Mouse (Mus musculus) CD4-positive helper T cell, adult 2 months (primary cell): ENCODE measurements around the gene Aifm1.

Experiments used
- DNase-seq: peaks from one replicate; pipeline ENCODE4 v3.0.0-alpha.2; 2012; ENCODE audit warnings: low read depth, missing footprints, low spot score

Gene Aifm1

DNA sequence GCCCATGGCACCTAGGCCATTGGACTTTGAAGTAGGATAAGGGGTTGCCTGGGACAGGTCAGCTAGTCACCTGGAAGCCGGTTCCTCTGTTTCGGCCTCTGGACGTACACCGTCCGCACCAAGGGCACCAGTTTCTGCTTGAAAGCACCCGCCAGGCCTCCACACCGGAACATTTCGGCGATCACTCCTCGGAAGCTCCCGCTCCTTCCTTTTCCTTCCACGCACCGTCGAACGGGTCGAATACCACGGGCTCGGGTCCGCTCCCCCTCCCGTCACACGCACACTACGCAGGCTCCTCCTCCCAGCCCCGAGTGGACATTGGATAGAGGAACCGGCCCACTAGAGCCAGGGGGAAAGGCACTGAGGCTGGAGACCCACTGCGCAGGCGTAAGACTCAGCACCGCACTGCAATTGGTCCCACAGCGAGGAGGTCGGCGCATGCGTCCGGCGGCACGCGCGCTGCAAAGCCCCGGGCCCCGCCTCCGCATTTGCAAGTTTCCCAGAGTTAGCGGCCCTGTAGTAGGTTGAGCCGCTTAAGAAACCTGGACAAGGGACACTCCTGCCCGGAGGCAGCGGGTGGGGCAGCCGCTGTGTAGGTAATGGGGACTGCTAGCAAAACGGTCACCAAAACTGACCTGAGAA is at the start of gene Aifm1:
Gene Aifm1 (minus strand): TSS at position 398 of the 642 bp plus-strand sequence.
- DNase-seq: peak; percentile 93

DNA sequence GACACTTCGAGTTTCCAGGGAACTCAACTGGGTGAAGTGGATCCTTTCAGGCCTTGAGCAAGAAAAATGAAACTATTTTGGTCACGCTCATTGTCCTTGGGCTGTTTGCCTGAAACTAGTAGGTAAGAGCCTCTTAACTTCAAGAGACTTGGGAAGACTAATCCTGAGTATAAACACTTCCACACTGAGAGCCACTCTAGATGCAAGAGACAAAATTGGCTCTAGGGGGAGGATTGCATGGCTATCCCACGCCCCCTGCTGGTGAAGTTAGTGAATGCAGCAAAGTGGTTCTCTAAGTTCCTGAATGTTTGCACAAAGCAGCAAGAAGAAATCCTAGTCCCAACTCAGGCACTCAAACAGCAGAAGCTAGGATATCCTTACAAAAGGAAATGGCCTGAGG is 18.8 kb upstream of the Aifm1 start:
- DNase-seq: peak; percentile 52

DNA sequence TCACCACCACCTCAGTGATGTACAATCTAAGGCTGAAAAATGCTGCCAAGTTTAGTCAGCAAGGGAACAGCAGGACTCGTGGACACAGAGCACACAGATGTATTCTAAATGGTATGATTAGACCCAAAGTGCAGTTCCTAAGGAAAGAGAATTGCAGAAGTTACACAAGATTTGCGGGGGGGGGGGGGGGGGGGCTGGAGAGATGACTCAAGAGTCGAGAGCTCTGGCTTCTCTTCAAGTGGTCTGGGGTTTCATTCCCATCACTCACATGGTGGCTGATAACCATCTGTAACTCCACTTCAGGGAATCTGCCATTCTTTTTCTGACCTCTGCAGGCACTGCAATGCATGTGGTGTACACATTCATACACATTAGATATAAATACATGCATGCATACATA is 13.1 kb upstream of the Aifm1 start:
- DNase-seq: no peak

DNA sequence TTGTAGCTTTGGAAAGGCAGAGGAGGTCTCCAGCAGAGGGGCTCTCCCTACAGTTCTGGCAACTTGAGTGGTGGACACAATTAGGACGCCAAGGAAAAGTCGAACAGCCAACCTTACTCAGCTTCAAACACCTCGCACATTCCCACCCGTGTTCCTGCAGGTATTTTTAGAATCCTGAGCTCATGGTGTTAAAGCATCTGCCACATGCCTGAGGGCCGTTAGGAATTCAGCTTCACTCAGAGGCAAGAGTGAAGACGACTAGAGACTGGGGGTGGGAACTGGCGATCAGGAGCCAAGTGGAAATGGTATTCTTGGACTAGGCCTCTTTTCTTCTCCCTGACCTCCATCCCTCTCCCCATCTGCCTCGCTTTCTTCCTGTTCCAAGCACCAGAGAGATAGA is 12.5 kb upstream of the Aifm1 start:
- DNase-seq: no peak

DNA sequence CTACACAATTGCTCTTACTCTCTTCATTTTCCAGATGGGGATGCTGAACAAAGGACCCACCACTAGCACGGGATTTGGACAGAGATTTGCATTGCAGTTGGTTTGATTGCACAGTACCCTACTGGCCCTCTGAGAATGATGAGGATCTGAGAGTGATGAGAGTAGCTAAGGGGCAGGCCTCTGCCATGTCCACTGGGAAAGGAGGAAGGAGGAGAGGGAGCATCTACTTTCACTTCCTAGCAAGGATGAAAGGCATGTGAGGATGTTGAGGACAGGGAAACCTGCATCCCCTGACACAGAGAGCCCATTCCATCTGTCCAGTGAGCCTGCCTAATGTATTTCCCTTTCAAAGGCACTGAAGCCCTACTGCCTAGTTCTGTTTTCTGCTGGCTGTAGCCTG is 12.0 kb upstream of the Aifm1 start:
- no peak for DNase-seq

DNA sequence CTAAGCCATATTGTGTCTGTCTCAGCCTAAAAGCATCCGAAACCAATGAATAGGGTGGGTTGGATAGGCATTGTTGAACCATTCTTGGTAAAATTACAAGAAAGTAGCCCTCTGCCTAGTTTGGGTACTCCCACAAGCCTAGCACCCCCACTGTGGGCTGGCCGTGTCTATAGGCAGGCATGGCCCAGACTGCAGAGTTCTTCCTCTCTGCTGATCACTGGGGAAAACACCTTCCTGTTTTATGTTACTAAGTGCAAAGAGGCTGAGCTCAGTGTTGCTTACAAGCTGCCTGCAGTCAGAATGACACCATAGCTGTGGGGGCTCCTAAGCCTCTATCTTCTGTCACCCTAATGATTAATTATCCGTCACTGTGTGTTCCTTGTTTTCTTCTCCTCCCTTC is 10.1 kb upstream of the Aifm1 start:
- no peak for DNase-seq

DNA sequence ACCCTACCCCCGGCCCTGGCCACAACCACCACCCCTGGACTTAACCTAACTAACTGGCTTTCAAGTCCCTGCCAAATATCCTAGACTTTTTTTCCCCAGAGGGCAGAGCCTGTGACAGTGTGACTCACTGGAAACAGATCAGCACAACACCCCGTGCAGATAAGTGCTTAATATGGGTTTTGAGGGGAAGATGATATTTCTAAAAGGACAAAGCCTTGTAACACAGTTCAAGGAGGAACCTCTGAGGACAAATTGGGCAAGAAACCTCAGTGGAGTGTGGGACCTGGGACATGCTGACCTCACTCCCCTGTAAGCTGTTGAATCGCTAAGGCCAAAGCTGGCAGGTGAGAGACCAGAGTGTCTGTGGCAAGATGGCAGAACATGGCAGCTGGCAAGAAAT is 8.3 kb upstream of the Aifm1 start:
- DNase-seq: no peak

DNA sequence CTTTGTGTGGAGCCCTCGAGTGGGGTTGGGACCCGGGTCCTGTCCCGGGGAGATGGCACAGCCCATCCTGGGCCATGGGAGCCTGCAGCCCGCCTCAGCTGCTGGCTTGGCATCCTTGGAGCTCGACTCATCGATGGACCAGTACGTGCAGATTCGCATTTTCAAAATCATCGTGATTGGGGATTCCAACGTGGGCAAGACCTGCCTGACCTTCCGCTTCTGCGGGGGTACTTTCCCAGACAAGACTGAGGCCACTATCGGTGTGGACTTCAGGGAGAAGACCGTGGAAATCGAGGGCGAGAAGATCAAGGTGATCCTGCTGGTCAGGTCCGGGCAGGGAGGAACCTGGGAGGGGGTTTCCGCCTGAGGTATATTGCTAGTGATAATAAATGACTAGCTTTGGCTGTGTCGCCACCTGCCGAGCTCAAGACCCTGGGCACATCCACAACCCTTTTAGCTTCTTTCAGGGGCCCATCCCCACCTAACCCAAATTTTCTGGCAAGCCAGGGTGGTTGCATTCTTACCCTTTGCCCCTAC is 6.3 kb upstream of the Aifm1 start:
- DNase-seq: peak; percentile 7

DNA sequence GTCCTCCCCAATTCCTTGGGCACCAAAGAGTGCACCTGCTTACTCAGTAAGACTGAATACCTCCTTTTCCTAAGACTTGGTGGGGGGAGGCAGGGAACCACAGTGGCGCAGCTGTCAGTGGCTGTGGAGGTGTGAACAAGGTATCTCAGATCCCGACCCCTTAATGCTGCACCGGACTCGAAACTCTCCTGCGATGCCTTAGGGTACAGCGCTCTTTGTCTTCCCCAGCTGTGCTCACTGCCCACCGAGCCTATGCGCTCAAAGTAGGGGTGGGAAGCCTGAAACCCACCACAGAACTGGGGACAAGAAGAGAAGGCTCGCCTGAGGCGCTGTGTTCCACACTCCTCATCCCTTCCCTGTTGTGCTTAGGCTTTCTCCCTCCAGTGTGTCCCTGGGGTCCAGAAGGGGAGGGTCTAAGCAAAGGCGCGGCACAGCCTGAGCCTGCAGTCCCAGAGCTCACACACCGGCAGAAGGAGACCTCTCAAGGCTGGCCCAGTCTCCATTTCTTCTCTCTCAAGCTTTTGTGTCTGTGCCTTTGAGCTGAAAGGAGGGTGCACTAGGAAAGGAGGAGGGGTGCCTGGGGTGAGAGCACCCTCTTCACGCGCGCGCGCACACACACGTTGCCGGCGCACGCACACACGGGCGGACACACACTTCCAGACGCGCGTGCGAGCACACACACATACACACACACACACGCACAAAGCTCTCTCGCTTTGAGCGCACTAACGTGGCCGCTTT is 5.6 kb upstream of the Aifm1 start, which contains the start of gene Rab33a:
Gene Rab33a (plus strand): TSS at position 478 of the 741 bp plus-strand sequence.
- peak; percentile 33 for DNase-seq

DNA sequence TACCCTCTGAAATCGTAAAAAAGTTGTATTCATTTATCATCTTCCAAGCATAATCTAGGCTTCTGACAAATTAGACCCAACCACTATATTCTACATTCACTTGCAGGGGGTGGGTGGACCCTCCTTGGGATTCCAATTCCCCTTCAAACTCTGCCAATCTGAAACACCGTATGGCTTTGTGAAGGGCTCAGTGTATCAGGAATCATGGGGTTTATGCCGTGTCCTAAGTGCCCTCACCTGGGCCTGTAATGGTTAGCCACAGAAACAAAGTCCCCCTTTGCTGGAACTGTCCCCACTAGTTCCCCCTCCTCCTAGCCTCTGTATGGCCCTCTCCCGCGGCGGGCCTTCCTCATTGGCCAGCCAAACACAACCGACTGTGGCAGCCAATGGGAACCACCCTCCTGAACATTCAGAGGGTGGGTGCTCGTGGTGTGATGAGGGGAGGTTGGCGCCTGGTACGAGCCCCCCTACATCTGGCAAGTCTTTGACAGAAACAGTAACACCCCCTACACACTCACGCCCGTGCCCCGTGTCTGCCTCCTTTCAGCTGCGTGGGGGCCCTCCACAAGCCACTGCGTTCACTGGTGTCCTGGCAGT is 4.9 kb upstream of the Aifm1 start:
- no peak for DNase-seq

DNA sequence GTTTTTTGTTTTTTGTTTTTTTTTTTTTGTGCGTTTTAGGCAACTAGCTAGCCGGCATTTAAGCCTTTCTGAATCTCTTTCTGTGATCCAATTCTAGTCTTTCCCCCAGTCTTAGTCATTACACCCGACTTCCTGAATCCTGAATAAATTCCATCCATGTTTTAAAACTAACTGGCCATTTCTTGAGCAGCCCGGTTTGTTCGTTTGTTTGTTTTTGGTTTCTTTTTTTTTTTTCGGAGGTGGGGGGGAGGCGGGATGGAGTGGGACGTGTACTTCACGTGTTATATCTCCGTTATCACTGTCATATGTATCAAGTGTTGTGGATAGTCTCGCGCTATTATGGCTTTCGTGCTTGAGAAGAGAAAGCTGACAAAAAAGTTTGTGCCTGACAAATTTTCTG is 461 bp upstream of the Aifm1 start:
- peak; percentile 58 for DNase-seq

DNA sequence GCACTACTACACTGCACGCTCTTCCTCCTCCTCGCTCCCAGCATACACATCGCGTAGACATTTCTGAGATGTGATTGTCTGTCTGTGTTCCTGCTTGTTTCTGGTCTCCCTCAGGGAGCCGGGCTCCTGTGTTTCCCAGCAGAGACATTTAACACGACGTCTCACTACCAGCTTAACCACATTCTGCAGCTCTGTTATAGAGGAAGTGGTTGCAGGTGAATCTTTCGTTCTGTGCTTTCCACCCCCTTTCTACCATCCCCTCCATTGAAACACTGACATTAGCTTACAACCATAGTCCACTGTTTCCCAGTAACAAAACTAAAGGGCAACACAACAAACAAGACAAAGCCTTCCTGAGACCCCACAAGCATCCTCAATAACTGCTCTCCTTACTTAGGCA is 19.6 kb downstream of the Aifm1 start:
- no peak for DNase-seq

DNA sequence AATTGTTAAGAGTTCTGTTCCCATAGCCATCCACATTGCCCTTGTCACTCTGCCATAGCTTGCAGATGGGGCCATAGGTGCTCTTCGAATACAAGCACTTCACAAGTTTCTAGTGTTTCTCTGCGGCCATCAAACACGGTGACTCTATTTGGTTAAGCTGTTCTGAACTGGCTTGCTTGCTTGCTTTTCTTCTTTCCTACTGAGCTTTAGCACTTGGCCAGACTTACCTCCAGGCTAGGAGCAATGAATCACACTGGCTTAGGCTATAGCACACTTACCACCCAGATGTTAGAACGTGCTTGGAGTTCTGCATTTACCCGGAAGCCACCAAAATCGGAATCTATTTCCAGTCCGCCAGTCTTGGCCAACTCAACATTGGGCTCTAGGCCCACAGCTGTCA is 31.7 kb downstream of the Aifm1 start:
- DNase-seq: no peak

DNA sequence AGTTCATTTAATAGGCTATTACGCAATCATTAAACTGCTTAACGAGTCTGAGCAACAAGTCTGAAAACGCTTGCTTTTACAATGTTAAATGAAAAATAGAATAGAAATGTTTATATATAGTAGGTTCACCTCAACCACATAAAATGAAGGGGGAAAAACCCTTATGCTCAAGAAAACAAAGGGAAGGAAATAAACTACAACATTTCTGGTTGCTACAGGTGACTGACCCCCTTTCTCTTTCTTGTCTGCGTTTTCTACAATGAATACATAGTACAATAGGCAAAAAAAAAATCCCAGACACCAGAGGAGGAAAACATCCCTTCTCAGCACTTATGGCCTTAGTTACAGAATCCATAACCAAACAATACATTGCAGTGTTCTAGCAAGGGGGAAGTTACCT is 32.3 kb downstream of the Aifm1 start:
- DNase-seq: peak; percentile 16

DNA sequence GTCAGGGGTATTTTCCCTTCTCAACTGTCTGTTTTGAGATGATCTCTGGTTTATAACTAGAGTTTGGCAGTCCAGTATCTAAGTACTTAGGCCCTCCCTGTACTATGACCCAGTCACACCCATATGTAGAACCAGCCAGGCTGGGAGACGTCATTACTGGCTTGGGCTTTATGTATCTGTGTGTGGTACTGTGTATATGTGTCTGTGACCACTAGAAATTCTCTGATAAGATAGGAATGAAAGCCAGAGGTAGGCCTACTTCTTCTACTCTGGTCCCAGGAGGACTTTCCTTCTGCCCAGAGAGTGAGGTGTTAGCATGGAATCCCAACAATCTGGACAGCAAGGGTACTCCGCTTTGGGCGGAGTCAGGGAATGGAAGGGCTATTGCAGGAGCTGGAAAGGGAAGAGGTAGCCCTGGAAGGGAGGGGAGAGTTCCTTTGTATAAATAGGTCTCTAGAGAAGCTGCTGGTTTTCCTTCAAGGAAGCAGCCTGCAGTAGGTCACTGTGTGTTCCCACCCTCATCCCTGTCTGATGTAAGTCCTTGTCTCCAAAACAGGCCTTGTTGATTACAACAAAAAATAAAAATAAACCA is 45.9 kb downstream of the Aifm1 start:
- no peak for DNase-seq

DNA sequence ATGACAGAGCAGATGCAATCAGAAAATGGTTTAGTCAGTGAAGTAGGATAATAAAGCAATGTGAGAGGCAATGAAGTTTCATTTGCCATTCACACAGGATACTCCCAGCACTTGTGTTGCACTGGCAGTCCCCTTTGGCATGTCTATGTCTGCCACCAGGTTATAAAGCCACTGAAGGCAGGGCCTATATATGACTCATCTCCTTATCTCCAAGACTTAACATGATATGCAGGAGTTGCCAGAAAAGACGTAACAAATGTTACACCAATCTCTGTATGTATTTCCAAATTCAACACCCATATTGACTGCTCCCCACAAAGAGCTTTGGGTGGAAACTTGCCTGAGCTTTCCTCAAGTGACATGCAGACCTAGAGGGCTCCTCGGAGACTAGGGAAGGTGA is 47.2 kb downstream of the Aifm1 start:
- DNase-seq: no peak

DNA sequence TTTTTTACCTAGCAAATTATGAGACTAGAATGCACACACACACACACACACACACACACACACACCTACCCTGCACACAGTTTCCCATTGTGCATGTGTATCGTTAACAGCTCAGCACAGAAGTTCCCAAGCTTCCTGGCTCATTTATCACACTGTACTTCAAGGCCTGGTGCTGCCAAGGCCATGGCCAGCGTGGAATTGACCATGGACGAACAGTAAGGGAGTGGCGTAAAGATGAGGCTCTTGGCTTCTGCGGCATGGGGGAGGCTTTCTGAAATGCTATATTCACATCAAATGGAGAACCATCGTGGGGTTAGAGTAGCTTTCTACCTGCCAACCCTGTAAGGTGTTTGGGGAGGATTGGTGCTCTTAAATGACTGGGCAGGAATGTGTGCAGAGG is 48.9 kb downstream of the Aifm1 start:
- no peak for DNase-seq

DNA sequence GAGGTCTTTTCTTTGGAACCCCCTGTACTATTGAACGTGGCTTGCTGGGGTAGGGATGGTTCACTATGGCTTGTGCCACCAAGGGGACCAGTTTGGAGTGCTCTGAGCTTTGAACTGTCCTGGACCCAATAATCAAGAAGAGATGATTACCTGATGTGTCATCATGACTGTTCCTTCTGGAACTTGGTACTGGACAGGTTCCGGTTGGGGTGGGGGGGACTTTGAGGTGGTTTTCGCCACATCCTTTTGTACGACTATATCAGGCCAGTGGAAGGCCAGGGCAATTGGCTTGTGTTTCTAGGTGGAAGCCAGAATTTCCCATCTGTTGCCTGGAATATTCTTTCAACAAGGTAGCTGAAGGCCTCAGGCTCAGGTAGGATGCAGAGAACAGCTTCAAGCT is 49.7 kb downstream of the Aifm1 start:
- no peak for DNase-seq

DNA sequence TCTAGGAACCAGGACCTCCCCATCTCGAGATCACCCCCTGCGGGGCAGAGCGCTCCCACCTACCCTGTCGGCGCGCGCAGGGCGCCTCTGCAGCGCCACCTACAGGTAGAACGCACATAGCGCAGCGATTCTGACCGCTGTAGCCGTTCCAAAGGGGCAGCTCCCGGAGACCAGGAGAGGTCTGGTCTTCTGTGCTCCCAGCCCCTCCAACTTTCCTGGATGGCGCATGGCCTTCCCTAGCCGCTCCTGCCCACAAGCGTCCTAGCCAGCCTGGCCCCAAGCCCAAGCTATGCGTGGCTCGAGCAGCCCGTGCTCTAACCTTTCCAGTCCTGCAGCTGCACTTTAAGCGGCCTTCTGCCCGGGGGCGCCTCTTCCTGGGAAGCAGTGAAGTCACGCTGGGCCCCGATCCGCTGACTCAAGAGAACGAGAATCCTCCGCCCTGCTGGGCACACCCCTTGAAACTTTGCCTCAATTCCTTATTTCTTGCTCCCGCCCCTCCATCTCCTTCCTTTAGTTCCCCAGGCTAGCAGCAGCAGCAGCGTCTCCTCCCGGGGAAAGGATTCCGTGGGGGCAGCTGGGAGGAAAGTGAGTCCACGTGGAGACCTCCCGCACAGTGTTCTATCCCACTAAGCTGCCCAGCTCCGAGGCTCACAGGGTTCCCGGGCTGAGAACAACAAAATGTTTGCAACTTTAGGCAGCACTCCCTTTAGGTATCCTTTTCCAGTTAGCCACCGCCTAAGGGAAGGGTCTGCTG is 50.4 kb downstream of the Aifm1 start, which contains the start of gene Elf4:
Gene Elf4 (minus strand): TSS at position 379 of the 754 bp plus-strand sequence.
- peak; percentile 63 for DNase-seq

DNA sequence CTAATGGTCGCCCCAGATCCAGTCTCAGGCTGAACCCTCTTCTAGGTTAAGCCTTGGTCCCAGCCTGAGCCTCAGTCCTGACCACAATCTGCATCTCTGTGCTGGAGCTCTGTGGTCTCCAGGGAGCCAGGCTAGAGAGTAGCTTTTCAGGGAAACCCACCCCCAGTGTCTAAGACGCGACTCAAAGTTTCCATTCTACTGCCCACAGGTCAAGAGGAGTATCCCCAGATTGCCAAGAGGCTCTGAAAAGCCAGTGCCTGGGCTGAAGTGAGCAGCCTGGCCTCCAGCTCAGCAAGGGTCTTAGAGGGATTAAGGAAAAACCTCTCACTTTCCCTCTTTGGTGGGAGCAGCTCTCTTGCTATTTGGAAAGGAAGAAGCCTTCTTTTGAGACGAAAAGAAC is 51.1 kb downstream of the Aifm1 start:
- no peak for DNase-seq

DNA sequence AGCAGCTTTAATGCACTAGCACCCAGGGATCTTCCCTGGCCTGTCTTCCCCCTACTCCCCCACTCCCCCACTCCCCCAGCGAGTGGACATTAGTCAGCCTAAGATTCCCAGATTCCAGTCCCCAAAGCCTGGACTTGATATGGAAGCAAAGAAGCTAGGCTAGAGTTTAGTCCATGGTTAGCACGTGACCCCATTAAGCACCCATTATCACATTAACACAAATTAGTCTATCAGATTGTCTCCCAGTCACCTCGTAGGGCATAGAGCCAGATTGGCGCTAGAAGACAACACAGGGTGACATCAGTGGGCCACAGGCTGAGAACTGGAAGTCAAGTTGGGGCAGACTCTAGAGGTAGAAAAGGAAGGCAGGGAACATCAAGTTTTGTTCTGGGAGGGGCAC is 52.4 kb downstream of the Aifm1 start:
- DNase-seq: no peak

DNA sequence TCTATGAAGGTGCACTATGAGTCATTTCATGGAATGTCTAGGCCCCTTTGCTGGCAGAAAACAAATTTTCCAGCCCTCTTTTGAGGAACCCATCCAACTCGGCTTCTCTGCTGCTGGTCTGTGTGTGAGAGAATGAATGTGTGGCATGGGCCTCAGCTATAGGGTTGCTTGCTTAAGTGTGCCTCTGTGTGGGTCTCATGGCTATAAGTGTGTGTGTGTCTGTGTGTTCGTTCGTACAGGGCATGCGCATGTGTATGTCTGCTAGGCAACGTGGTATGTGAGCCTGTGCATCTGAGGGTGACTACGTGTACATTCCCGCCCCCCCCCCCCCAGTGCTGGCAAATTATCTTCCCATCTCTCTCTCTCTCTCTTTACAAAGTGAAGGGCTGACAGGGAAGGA is 52.9 kb downstream of the Aifm1 start:
- no peak for DNase-seq
